Mouse (Mus musculus) E14TG2a.4 (cell line): Measurements from ENCODE around the gene Spata6.

ENCODE experiments used
- CTCF ChIP-seq: conservative IDR thresholded peaks from 2 replicates; pipeline ENCODE4 v1.5.1; 2014; ENCODE audit warnings: low read length
- POU5F1 ChIP-seq: IDR thresholded peaks from 2 replicates; pipeline ENCODE4 v1.6.1; 2014; ENCODE audit warnings: low read length, borderline replicate concordance

GRCm38 (mm10) chr4:111720662-111721003 lies 849 bp downstream of the Spata6 start:
- no peak for TF ChIP-seq CTCF
- no peak for TF ChIP-seq POU5F1
